Mouse (Mus musculus) splenic B cell, adult 2 months (primary cell): ENCODE data around the gene Ankrd49.

Experiments used
- DNase-seq: peaks from one replicate; pipeline ENCODE4 v3.0.0-alpha.2; 2011; ENCODE audit warnings: low read depth, low spot score
- H3K27me3 ChIP-seq: 2 replicates; pipeline ENCODE4 v1.6.1; 2012; ENCODE audit warnings: mild to moderate bottlenecking, low read length, moderate library complexity, mixed read lengths; ENCODE audit not compliant: control insufficient read depth, poor library complexity, insufficient read depth, severe bottlenecking
- H3K36me3 ChIP-seq: 2 replicates; pipeline ENCODE4 v1.6.1; 2012; ENCODE audit warnings: mild to moderate bottlenecking, low read length, moderate library complexity, mixed read lengths; ENCODE audit not compliant: control insufficient read depth, poor library complexity, insufficient read depth, severe bottlenecking

Ankrd49 gene

GRCm38 (mm10) chr9:14784039-14785002 is at the start of gene Ankrd49, which contains the start of gene Mre11a:
Ankrd49 (minus strand) TSS chr9:14784856.
Mre11a (plus strand) TSS chr9:14784654.
- peak; percentile 96 for DNase-seq
- Histone ChIP-seq H3K36me3 (peaks cover 10% of the 10 kb centered on the region), H3K27me3 (no peaks in the 10 kb centered on the region)

DNA sequence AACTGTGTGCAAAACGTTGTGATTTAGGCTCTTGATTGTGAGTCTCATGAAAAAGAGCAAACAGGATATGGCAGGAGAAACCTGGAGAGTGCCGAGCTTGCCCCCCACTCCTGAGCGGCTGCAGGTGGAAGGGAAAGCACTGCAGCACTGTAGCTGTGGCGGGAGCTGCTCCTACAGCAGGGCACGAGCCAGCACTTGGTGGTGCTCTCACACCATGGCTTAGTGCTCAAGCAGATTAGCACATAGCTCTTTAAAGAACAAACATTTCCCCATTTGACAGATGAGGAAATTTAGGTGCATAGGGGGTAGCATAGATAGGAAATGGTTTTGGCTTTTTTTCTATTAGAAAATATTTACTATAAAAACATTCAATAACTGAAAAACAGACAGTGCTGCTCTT is 47.4 kb upstream of the Ankrd49 start:
- Histone ChIP-seq H3K36me3 (peaks cover 16% of the 10 kb centered on the region; the same call in 1 of the 2 replicates), H3K27me3 (no peaks in the 10 kb centered on the region)
- DNase-seq = no peak

GRCm38 (mm10) chr9:14827875-14828274 is 43.2 kb upstream of the Ankrd49 start:
- Histone ChIP-seq H3K27me3 (no peaks in the 10 kb centered on the region), H3K36me3 (peaks cover 10% of the 10 kb centered on the region)
- no peak for DNase-seq

DNA sequence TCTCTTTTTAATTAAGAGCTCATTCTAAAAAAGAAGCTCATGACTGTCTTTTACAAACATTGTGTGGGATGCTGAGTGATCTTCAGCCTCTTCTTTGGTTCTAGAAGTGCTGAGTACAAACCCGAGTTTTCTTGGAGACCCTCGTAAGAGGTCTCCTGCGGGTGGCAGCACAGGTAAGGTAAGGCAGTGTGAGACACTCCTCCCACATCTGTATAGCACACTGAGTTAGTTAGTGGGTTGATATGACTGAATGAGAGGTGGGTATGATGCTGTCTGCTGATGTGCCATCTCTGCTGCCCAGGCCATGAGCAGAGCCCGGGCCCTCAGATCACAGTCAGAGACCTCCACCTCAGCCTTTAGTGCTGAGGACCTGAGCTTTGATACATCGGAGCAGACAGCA is 40.2 kb upstream of the Ankrd49 start:
- H3K27me3 ChIP-seq = no peaks in the 10 kb centered on the region
- H3K36me3 ChIP-seq = peaks cover 9% of the 10 kb centered on the region
- DNase-seq = peak; percentile 10

GRCm38 (mm10) chr9:14821396-14821795 is 36.7 kb upstream of the Ankrd49 start:
- peaks cover 14% of the 10 kb centered on the region for H3K36me3 ChIP-seq
- no peaks in the 10 kb centered on the region for H3K27me3 ChIP-seq
- no peak for DNase-seq

DNA sequence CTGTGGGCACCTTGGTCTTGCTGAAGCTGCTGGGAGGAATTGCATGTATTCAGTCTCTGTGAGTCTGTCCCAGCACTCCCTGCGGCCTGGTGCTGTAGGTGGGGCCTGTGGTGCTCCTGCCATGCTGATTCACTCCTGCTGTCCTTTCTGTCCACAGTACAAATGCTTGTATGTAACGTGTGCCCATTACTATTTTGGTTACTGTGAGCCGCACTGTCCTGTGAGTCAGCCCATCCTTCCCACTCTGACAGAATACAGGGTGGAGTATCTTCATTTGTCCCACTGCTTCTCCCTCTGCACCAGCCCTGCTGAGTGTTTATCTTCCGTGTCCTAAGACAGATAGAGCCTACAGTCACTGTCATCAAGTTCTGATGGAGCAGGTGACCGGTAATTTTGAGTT is 25.5 kb upstream of the Ankrd49 start:
- Histone ChIP-seq H3K27me3 (no peaks in the 10 kb centered on the region), H3K36me3 (peaks cover 20% of the 10 kb centered on the region)
- no peak for DNase-seq

DNA sequence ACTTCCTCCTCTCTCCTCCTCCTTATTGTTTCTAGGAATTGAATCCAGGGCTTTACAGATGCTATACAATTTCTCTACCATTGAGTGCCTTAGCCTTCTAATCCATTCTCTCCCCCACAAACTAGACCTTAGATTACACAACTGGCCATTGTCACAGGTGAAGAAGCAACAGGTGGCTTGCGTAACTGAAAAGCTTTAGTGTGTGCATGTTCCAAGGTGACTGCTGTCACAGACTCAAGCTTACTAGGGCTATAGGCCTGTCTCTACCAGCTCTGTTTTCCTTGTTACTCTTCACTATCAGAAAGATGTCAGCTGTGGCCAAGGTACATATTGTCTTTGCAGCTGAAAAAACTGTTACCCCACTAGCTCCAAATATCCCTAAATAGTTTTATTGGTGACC is 22.1 kb upstream of the Ankrd49 start:
- Histone ChIP-seq H3K36me3 (peaks cover 23% of the 10 kb centered on the region), H3K27me3 (no peaks in the 10 kb centered on the region)
- no peak for DNase-seq

DNA sequence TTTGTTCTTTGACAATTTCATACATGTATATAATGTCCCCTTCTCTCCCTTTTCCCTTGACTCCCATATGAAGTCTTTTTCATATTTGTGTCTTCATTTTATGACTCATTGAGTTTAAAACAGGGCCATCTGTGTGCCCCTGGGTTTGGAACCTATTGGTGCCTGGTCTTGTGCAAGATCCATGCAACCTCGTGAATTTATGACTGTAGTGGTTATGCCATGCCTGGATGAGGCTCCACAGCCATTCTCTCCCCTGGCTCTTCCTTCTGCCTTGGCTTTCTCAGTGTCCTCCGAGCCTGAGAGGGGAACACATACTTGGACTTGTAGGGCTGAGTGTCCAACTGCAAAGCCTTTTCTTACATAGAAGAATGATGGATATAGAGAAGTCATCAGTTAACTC is 21.1 kb upstream of the Ankrd49 start:
- DNase-seq = no peak
- Histone ChIP-seq H3K27me3 (no peaks in the 10 kb centered on the region), H3K36me3 (peaks cover 22% of the 10 kb centered on the region)

DNA sequence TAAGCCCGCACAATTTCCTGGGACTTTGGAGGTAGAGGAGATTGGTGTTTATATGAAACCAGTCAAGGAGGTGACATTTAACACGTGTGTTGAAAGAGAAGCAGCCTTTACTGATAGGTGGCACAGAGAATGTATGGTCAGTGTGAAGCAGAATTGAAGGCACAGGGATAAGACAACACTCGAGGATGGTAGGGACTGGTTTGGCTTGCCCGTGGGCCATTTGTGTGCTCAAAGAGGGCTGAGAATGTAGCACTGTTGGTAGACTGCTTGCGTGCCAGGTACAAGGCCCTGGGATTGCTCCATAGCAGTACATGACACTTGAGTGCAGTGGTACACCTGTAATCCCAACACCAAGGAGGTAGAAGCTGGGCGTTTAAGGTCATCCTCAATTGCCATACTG is 2.7 kb upstream of the Ankrd49 start:
- Histone ChIP-seq H3K36me3 (peaks cover 8% of the 10 kb centered on the region), H3K27me3 (no peaks in the 10 kb centered on the region)
- no peak for DNase-seq

- DNase-seq = no peak
- Histone ChIP-seq H3K27me3 (no peaks in the 10 kb centered on the region), H3K36me3 (peaks cover 4% of the 10 kb centered on the region; the same call in 1 of the 2 replicates)
These were observed 6.3 kb downstream of the Ankrd49 start for GRCm38 (mm10) chr9:14778341-14778740.

DNA sequence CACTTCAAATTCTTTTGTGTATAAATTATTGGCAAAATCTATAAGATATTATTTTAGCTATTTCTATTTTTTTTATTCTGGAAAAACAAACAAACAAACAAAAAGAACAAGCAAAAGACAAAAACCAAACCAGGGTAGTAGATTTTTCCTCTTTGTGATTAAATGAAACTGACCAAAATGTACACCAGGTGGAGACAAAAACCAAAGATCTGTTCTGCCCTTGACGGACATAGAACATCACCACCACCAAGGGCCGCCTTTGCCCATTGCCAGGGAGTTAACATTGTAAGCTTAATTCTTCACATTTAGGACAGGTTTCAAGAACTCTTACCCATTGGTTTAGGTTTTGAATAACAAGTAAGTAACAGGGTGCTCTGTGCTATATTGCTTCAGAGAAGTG is 10.8 kb downstream of the Ankrd49 start:
- Histone ChIP-seq H3K27me3 (no peaks in the 10 kb centered on the region), H3K36me3 (no peaks in the 10 kb centered on the region)
- DNase-seq = peak; percentile 47

- Histone ChIP-seq H3K27me3 (no peaks in the 10 kb centered on the region), H3K36me3 (no peaks in the 10 kb centered on the region)
- DNase-seq = no peak
These were observed 12.6 kb downstream of the Ankrd49 start for GRCm38 (mm10) chr9:14772074-14772473.

DNA sequence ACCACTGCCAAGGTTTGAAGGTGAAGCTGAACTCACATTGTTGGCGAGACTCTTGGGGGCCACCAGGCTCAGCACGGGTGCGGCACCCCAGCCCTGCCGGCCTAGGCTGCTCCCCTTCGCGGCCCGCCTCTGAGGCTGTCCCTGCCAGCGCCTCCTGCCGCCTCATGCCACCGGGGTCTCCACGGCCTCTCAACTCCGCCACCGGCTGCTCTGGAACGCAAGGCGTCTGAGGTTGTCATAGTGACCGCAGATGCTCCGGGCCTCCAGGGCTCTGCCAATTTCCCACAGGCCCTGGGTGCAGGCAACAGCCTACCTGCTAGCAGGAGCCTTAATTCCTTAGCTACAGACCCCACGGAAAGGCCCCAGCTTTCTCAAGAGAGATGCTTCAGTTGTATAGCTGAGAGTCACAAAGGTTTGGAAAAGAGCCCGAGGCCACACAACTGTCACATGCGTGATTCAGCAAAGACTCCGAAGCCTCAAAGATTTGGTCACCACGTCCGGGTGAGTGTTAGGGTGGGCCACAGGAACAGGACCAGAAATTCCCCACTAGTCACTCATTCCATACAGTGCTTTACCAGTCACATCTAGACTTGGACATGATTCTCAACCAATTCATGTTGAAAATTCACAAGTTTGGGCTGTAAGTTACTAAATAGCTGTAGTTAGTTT is 13.7 kb downstream of the Ankrd49 start, which contains the start of gene 1700012B09Rik:
Gene 1700012B09Rik, minus strand, starts transcription at position 228 of the 669 bp plus-strand sequence.
- no peaks in the 10 kb centered on the region for H3K27me3 ChIP-seq
- no peak for DNase-seq
- no peaks in the 10 kb centered on the region for H3K36me3 ChIP-seq

- DNase-seq = no peak
- H3K27me3 ChIP-seq = no peaks in the 10 kb centered on the region
- no peaks in the 10 kb centered on the region for H3K36me3 ChIP-seq
These were observed 14.8 kb downstream of the Ankrd49 start for GRCm38 (mm10) chr9:14769811-14770210.

GRCm38 (mm10) chr9:14764765-14765164 is 19.9 kb downstream of the Ankrd49 start:
- no peaks in the 10 kb centered on the region for H3K36me3 ChIP-seq
- no peaks in the 10 kb centered on the region; the same call in 1 of the 2 replicates for H3K27me3 ChIP-seq
- peak; percentile 51 for DNase-seq
